Mouse (Mus musculus) forebrain, embryonic 16.5 days (tissue): ENCODE data around the gene Etv5. TPM values are rescaled to one million over a fixed set of nuclear protein-coding genes. Genes with fewer than 3 reads are reported as not detected.

Source experiments
- ATAC-seq: fragments of 200-750 bp; cut with Nextera tagmentation; 2 replicates; pipeline ENCODE4 v1.8.0; 2017; ENCODE audit warnings: mild to moderate bottlenecking, moderate library complexity
- H3K27ac ChIP-seq: fragments of 300-500 bp; sonication (generic); 2 replicates; pipeline ENCODE4 v1.5.1; 2014; ENCODE audit warnings: low read length, control low read depth
- H3K27me3 ChIP-seq: fragments of 300-500 bp; sonication (generic); replicated peaks from 2 replicates; pipeline ENCODE4 v1.6.1; 2014; ENCODE audit warnings: low read length; ENCODE audit not compliant: control insufficient read depth, insufficient read depth
- H3K36me3 ChIP-seq: fragments of 300-500 bp; sonication (generic); 2 replicates; pipeline ENCODE4 v1.6.1; 2014; ENCODE audit not compliant: control insufficient read depth, insufficient read depth
- H3K4me1 ChIP-seq: fragments of 300-500 bp; sonication (generic); replicated peaks from 2 replicates; pipeline ENCODE4 v1.6.1; 2014; ENCODE audit warnings: low read length; ENCODE audit not compliant: control insufficient read depth, insufficient read depth
- H3K4me2 ChIP-seq: fragments of 300-500 bp; sonication (generic); 2 replicates; pipeline ENCODE4 v1.6.1; 2014; ENCODE audit warnings: mild to moderate bottlenecking, low read length, control low read depth
- H3K4me3 ChIP-seq: fragments of 300-500 bp; sonication (generic); replicated peaks from 2 replicates; pipeline ENCODE4 v1.5.1; 2014; ENCODE audit warnings: mild to moderate bottlenecking, low read length, control low read depth
- H3K9ac ChIP-seq: fragments of 300-500 bp; sonication (generic); replicated peaks from 2 replicates; pipeline ENCODE4 v1.6.1; 2014; ENCODE audit warnings: low read depth, low read length, control low read depth
- H3K9me3 ChIP-seq: fragments of 300-500 bp; sonication (generic); 2 replicates; pipeline ENCODE4 v1.6.1; 2016; ENCODE audit warnings: low read length; ENCODE audit not compliant: control insufficient read depth
- WGBS: fragments of 180-500 bp; shearing (Covaris S2); extraction: QIAGEN DNeasy Blood & Tissue Kit; methylation state at CpG from one replicate; pipeline ENCODE4 v1.1.7; 2014; 5-methylcytosine and 5-hydroxymethylcytosine counted together
- polyA plus RNA-seq: library from polyadenylated mRNA; unstranded; fragments of >200 nt; fragmentation: Nextera tagmentation; extraction: Ambion mirVana; gene quantifications from 2 replicates; pipeline ENCODE4 v1.2.1, GENCODE M21; 2015

Etv5 gene
- polyA plus RNA-seq, 1 experiment from 2014 or later, result 25.4 TPM

DNA sequence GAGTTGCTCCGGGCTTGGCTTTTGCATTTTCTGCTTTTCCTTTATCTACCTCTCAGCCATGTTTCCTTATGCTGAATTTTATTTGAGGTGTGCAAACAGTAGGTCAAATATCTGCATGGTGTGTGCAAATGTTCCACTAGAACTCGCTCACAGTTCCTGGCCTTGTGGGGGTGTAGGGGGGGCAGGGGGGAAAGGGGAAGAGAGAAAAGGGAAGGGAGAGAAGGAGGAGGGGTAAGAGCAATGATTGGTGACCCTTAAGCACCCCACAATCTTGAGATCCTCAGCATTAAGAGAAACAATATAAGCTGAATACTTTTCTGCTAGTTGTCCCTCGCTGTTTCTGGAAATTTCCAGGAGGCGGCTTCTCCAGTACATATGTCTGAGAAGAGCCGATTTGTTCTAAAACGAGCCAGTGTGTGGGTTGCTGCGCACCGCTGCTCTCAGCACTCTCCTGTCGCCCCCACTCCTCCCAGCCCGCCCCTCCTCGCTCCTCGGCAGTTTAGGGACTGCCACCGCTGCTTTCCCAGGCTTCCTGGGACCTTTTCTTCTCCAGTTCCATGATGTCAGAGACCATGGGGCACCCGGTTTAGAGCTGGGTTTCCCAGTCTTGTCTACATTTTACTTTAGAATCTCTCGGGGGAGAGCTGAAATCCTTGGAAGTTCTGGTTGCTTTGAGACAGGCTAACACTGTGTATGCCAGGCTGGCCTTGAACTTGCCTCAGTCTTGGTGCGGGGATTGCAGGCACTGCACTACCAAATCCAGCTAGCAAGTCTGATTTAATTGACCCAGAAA is 90.8 kb downstream of the Etv5 start:
- Histone ChIP-seq H3K27me3 (no peaks in the 10 kb centered on the region), H3K4me1 (no peaks in the 10 kb centered on the region), H3K9ac (no peak overlapping the region), H3K4me3 (no peak overlapping the region), H3K36me3 (no peaks in the 10 kb centered on the region), H3K9me3 (no peaks in the 10 kb centered on the region), H3K27ac (no peak overlapping the region), H3K4me2 (no peak overlapping the region)
- 32% methylated on average over 16 of the region's 16 CpGs for WGBS
- ATAC-seq, result no peak

DNA sequence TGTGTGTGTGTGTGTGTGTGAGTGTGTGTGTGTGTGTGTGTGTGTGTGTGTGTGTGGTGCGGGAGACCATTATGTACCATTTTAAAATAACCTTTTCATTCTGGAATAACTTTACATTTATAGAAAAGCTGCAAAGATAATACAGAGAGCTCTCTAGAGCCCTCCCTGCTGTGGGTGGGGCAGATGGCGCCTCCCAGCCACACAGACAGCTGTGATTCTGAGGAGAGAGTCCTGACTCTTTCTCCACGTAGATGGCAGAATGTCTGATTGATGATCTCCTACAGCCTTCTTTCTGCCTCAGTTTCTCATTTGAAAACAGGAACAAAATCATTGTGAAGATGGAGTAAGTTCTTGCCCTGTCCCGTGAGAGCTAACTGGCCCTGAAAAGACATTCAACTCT is 91.5 kb downstream of the Etv5 start:
- Histone ChIP-seq H3K36me3 (no peaks in the 10 kb centered on the region), H3K9me3 (no peaks in the 10 kb centered on the region), H3K9ac (no peak overlapping the region), H3K4me2 (no peak overlapping the region), H3K27ac (no peak overlapping the region), H3K4me3 (no peak overlapping the region), H3K4me1 (no peaks in the 10 kb centered on the region), H3K27me3 (no peaks in the 10 kb centered on the region)
- WGBS, result 66% methylated on average over 4 of the region's 4 CpGs
- ATAC-seq, result no peak

DNA sequence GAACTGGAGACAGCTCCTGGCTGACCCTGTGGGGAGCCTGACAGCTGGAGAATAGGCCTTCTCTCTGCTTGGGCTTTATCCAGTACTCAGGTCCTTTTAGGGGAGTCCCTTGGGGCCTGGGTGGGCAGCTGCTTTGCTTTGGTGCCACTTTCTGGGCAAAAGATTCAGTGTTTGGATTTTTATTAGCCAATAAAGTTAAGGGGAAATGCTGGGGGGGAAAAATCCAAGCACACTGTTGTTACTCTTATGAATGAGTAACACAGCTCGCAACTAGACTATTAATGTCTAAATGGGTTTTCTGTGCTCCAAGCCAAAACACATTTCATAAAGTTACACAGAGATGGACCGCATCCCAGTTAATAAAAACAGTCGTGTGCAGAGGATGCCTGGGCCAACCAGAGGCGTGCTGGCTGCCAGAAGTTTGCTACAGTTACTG is 98.3 kb downstream of the Etv5 start:
- Histone ChIP-seq H3K36me3 (no peaks in the 10 kb centered on the region), H3K4me1 (no peaks in the 10 kb centered on the region; the same call in 1 of the 2 replicates), H3K27me3 (no peaks in the 10 kb centered on the region), H3K4me3 (no peak overlapping the region), H3K9me3 (no peaks in the 10 kb centered on the region), H3K4me2 (no peak overlapping the region), H3K27ac (no peak overlapping the region), H3K9ac (no peak overlapping the region)
- 39% methylated on average over 4 of the region's 4 CpGs for WGBS
- ATAC-seq, result peak; percentile 64

DNA sequence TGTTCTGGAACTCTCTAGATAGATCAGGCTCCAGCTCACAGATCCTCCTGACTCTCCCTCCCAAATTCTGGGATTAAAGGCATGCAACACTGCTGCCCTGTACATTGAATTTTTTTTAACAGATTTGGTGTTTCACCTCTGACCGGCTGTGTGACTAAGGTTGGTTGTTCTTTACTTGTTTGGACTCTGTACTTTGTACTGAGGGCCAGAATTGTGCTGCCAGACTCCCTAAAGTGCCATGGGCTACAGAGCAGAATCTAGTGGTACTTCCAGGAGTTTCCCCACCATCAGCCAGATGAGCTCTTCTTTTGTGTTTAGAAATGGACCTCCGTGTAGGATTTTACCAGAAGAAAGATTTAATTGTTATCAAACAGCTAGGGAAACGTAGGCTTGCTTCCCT is 103.7 kb downstream of the Etv5 start:
- no peak for ATAC-seq
- Histone ChIP-seq H3K9ac (no peak overlapping the region), H3K9me3 (peaks cover 6% of the 10 kb centered on the region), H3K36me3 (no peaks in the 10 kb centered on the region), H3K27me3 (no peaks in the 10 kb centered on the region), H3K4me1 (no peaks in the 10 kb centered on the region), H3K4me3 (no peak overlapping the region), H3K27ac (no peak overlapping the region), H3K4me2 (no peak overlapping the region)
- WGBS, result 64% methylated on average over 3 of the region's 3 CpGs

Other genes starting within 250 kb of the Etv5 start
- 373 and 397 TPM in 2 replicates for gene Tra2b, start 173.7 kb downstream of the Etv5 start, polyA plus RNA-seq
- 6.5 and 6.6 TPM in 2 replicates for gene Dgkg, start 217.5 kb upstream of the Etv5 start, polyA plus RNA-seq